In genomic region chr8:61515931-61516744, GRCm38 (mm10) we compare ENCODE assay signal across 8 mouse cellular contexts. TPM values are rescaled to one million over a fixed set of nuclear protein-coding genes. Genes with fewer than 3 reads are reported as not detected.
DNase-seq lines count a peak whose midpoint lies in the region; TF ChIP-seq lines count a peak whose summit lies in the region.

No protein-coding gene starts in this region.

- peaks cover 84% of the 10 kb centered on the region for H3K36me3 ChIP-seq in limb, embryonic 10.5 days
- peaks cover 58% of the 10 kb centered on the region for H3K36me3 ChIP-seq in myocyte (ENCODE audit: control insufficient read depth, insufficient read depth)
- no peaks in the 10 kb centered on the region for H3K36me3 ChIP-seq in splenic B cell, adult 2 months (ENCODE audit: control insufficient read depth, insufficient read depth, low read length, poor library complexity, severe bottlenecking)

- no peak overlapping the region for H3K4me3 ChIP-seq in limb, embryonic 10.5 days
- no peak overlapping the region for H3K4me3 ChIP-seq in myocyte

- intact Hi-C loops in gastrocnemius, postnatal 36 days (cut with DNase I), result loop anchor here (2.0 kb wide), 1 partner anchor 473 kb away; no protein-coding TSS in a partner anchor

- no peaks in the 10 kb centered on the region for H3K27me3 ChIP-seq in limb, embryonic 10.5 days (ENCODE audit: low read depth, poor library complexity, severe bottlenecking)
- no peaks in the 10 kb centered on the region for H3K27me3 ChIP-seq in myocyte (ENCODE audit: control insufficient read depth, insufficient read depth, insufficient read length)
- H3K27me3 ChIP-seq in splenic B cell, adult 2 months (ENCODE audit: control insufficient read depth, insufficient read depth, low read length, poor library complexity, severe bottlenecking), result no peaks in the 10 kb centered on the region

- H3K4me2 ChIP-seq in myocyte (ENCODE audit: low read depth), result no peak overlapping the region

- no peak overlapping the region for H3K27ac ChIP-seq in limb, embryonic 10.5 days

- no peak overlapping the region for H3ac ChIP-seq in myocyte (ENCODE audit: control insufficient read depth, insufficient read length)

- peaks cover 3% of the 10 kb centered on the region; the same call in 1 of the 2 replicates for H3K4me1 ChIP-seq in limb, embryonic 10.5 days

- DNase-seq in ovary, postnatal 10 days (ENCODE audit: low spot score), result peak; percentile 51
- DNase-seq in ovary, adult 18-20 months (ENCODE audit: low spot score), result no peak
- DNase-seq in embryo, embryonic 11 days, result peak; percentile 90
- DNase-seq in gastrocnemius, postnatal 36 days, result peak; percentile 60 to 69
- peak; percentile 52 to 79 for DNase-seq in kidney, adult 8-10 months
- DNase-seq in limb, embryonic 10.5 days (ENCODE audit: low spot score), result peak; percentile 83
- peak; percentile 74 for DNase-seq in splenic B cell, adult 2 months (ENCODE audit: low read depth, low spot score)

- no peak for TF ChIP-seq POLR2A in myocyte (IDR thresholded peaks at IDR 0.05; ENCODE audit: insufficient read length, low read depth)

- 53% methylated on average over 25 of the region's 25 CpGs for WGBS in limb, embryonic 10.5 days

- no peaks in the 10 kb centered on the region for H3K79me2 ChIP-seq in myocyte (ENCODE audit: control insufficient read depth, insufficient read depth)

- H3K9me3 ChIP-seq in limb, embryonic 10.5 days (replicated peaks), result no peaks in the 10 kb centered on the region

TF ChIP-seq in myocyte, 11 proteins besides CTCF, POLR2A, EP300 and RAD21:
- TF ChIP-seq MYOD1 (IDR thresholded peaks at IDR 0.05; ENCODE audit: control insufficient read depth in 1 of 3, insufficient read length in 2 of 3, low read depth in 2 of 3), result peak in 2 of 3 experiments; percentile 59 to 61
- TF ChIP-seq TCF12 (IDR thresholded peaks at IDR 0.05; ENCODE audit: insufficient read depth, poor library complexity, severe bottlenecking), result no peak
- peak in 2 of 3 experiments; percentile 17 to 57 for TF ChIP-seq MYOG (IDR thresholded peaks at IDR 0.05; ENCODE audit: control insufficient read depth in 1 of 3, insufficient read depth in 1 of 3, insufficient read length in 2 of 3, low read depth in 2 of 3)

RNA-seq across cellular contexts. Expression of gene Cbr4, which starts 28.6 kb away (rescaled TPM):
- 10 to 100 TPM; 33.6 to 34.1 TPM for total RNA-seq in gastrocnemius, postnatal 36 days (2021)
- polyA plus RNA-seq in limb, embryonic 10.5 days (2016; fragmentation: Nextera tagmentation; extraction: Ambion mirVana), result 23.2 and 28.2 TPM in 2 replicates
- 14.8 TPM for polyA plus RNA-seq in myocyte (2012; fragmentation: generic; extraction: Trizol)
